ENCODE assay signal across 32 mouse cellular contexts in the genomic region with DNA sequence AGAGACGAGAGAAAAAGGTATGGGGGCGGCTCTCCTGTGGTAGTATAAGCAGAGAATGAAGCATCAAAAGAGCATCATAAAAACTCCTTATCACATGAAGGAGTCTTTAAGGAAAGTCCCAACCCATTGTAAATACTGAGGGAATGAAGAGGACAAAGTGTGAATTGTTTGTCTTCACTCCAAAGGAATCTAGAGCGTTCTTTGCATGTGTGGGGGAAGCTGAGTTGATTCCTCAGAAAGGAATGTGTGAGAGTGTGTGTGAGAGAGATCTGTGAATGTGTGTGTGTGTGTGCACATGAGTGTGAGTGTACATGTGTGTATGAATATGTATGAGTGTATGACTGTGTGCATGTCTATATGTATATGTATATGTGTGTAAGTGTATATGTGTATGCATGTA. TPM values are rescaled to one million over a fixed set of nuclear protein-coding genes. Genes with fewer than 3 reads are reported as not detected.
DNase-seq lines count a peak whose midpoint lies in the region; ATAC-seq and TF ChIP-seq lines count a peak whose summit lies in the region.
"Had no signal": no experiment of that assay in that cellular context is flagged by ENCODE, and none has a peak within 500 bp of the region (broad histone marks: within the 10 kb centered on the region; RNA-seq: fewer than 3 reads in every experiment).

No protein-coding gene starts in this region.

- TF ChIP-seq EP300 in lung, postnatal 0 days (IDR thresholded peaks at IDR 0.05) = peak; percentile 54

- peak overlapping the region; percentile 29 for H3K27ac ChIP-seq in kidney, embryonic 15.5 days
- no peak overlapping the region for H3K27ac ChIP-seq in kidney, adult 2 months (ENCODE audit: insufficient read depth, low read depth, low read length)
- no peak overlapping the region for H3K27ac ChIP-seq in lung, postnatal 0 days (ENCODE audit: low read length)
- H3K27ac ChIP-seq in intestine, embryonic 14.5 days (ENCODE audit: low read depth) = no peak overlapping the region
- peak overlapping the region; percentile 82; the same call in 1 of the 2 replicates for H3K27ac ChIP-seq in liver, embryonic 15.5 days (replicated peaks)
- no peak overlapping the region for H3K27ac ChIP-seq in layer of hippocampus, adult 2 months
- H3K27ac ChIP-seq: embryonic facial prominence, embryonic 15.5 days; forebrain, embryonic 15.5 days; limb, embryonic 15.5 days; midbrain, embryonic 13.5 days; neural tube, embryonic 12.5 days; stomach, embryonic 15.5 days had no signal

- H3K9ac ChIP-seq in kidney, embryonic 15.5 days = no peak overlapping the region
- H3K9ac ChIP-seq in lung, postnatal 0 days (replicated peaks; ENCODE audit: low read depth) = no peak overlapping the region
- no peak overlapping the region for H3K9ac ChIP-seq in intestine, embryonic 14.5 days (ENCODE audit: low read length)
- no peak overlapping the region for H3K9ac ChIP-seq in liver, embryonic 15.5 days
- H3K9ac ChIP-seq: embryonic facial prominence, embryonic 15.5 days; forebrain, embryonic 15.5 days; heart, embryonic 12.5 days; limb, embryonic 15.5 days; midbrain, embryonic 13.5 days; neural tube, embryonic 12.5 days; stomach, embryonic 15.5 days had no signal

- no peaks in the 10 kb centered on the region for H3K27me3 ChIP-seq in kidney, embryonic 15.5 days
- H3K27me3 ChIP-seq in kidney, adult 2 months (replicated peaks; ENCODE audit: control insufficient read depth, insufficient read depth, low read length) = no peaks in the 10 kb centered on the region
- no peaks in the 10 kb centered on the region for H3K27me3 ChIP-seq in lung, postnatal 0 days (replicated peaks; ENCODE audit: insufficient read depth, low read length)
- no peaks in the 10 kb centered on the region for H3K27me3 ChIP-seq in intestine, embryonic 14.5 days (replicated peaks; ENCODE audit: control insufficient read depth, insufficient read depth, low read length)
- no peaks in the 10 kb centered on the region for H3K27me3 ChIP-seq in liver, embryonic 15.5 days
- H3K27me3 ChIP-seq: embryonic facial prominence, embryonic 15.5 days; forebrain, embryonic 15.5 days; heart, embryonic 12.5 days; limb, embryonic 15.5 days; midbrain, embryonic 13.5 days; neural tube, embryonic 12.5 days; stomach, embryonic 15.5 days had no signal

- no peaks in the 10 kb centered on the region for H3K9me3 ChIP-seq in kidney, embryonic 15.5 days (replicated peaks)
- no peaks in the 10 kb centered on the region for H3K9me3 ChIP-seq in lung, postnatal 0 days (ENCODE audit: low read length)
- no peaks in the 10 kb centered on the region for H3K9me3 ChIP-seq in intestine, embryonic 14.5 days (ENCODE audit: control insufficient read depth, low read length)
- H3K9me3 ChIP-seq in liver, embryonic 15.5 days (replicated peaks) = no peaks in the 10 kb centered on the region
- H3K9me3 ChIP-seq: embryonic facial prominence, embryonic 15.5 days; forebrain, embryonic 15.5 days; heart, embryonic 12.5 days; hindbrain, embryonic 10.5 days; limb, embryonic 15.5 days; midbrain, embryonic 13.5 days; neural tube, embryonic 12.5 days; stomach, embryonic 15.5 days had no signal

- no peak for TF ChIP-seq POLR2A in kidney, adult 2 months (IDR thresholded peaks at IDR 0.05; ENCODE audit: low read depth, low read length)
- no peak for TF ChIP-seq POLR2A in lung, adult 2 months (IDR thresholded peaks at IDR 0.05; ENCODE audit: borderline replicate concordance, extremely low read depth, low read depth, low read length)

- H3K4me3 ChIP-seq in kidney, embryonic 15.5 days (replicated peaks) = no peak overlapping the region
- no peak overlapping the region for H3K4me3 ChIP-seq in kidney, adult 2 months (ENCODE audit: insufficient read depth, low read depth, low read length)
- H3K4me3 ChIP-seq in lung, postnatal 0 days (ENCODE audit: low read depth, low read length) = no peak overlapping the region
- no peak overlapping the region for H3K4me3 ChIP-seq in lung, adult 2 months (replicated peaks; ENCODE audit: extremely low read depth, low read depth, low read length)
- no peak overlapping the region for H3K4me3 ChIP-seq in intestine, embryonic 14.5 days (ENCODE audit: low read depth, low read length)
- no peak overlapping the region for H3K4me3 ChIP-seq in liver, embryonic 15.5 days (replicated peaks)
- H3K4me3 ChIP-seq in layer of hippocampus, adult 2 months = no peak overlapping the region
- H3K4me3 ChIP-seq: embryonic facial prominence, embryonic 15.5 days; forebrain, embryonic 15.5 days; heart, embryonic 12.5 days; hindbrain, embryonic 10.5 days; limb, embryonic 15.5 days; midbrain, embryonic 13.5 days; neural tube, embryonic 12.5 days; stomach, embryonic 15.5 days had no signal

- H3K4me1 ChIP-seq in kidney, embryonic 15.5 days = peaks cover 33% of the 10 kb centered on the region
- H3K4me1 ChIP-seq in kidney, adult 2 months (ENCODE audit: control insufficient read depth, insufficient read depth, low read length) = no peaks in the 10 kb centered on the region; the same call in 1 of the 2 replicates
- peaks cover 5% of the 10 kb centered on the region; the same call in 1 of the 2 replicates for H3K4me1 ChIP-seq in lung, postnatal 0 days (ENCODE audit: insufficient read depth, low read depth, low read length)
- H3K4me1 ChIP-seq in lung, adult 2 months (ENCODE audit: control insufficient read depth, insufficient read depth, low read length) = no peaks in the 10 kb centered on the region
- peaks cover 38% of the 10 kb centered on the region for H3K4me1 ChIP-seq in intestine, embryonic 14.5 days (replicated peaks; ENCODE audit: control insufficient read depth, insufficient read depth, low read length)
- peaks cover 56% of the 10 kb centered on the region for H3K4me1 ChIP-seq in liver, embryonic 15.5 days (replicated peaks)
- H3K4me1 ChIP-seq: limb, embryonic 15.5 days had no signal

- no peak for TF ChIP-seq CTCF in kidney, adult 2 months (conservative IDR thresholded peaks at IDR 0.05; ENCODE audit: insufficient read depth, insufficient read length, low read depth, low read length)
- TF ChIP-seq CTCF in lung, postnatal 0 days (IDR thresholded peaks at IDR 0.05) = no peak
- no peak for TF ChIP-seq CTCF in lung, adult 2 months (IDR thresholded peaks at IDR 0.05; ENCODE audit: insufficient read depth, low read length)
- TF ChIP-seq CTCF in layer of hippocampus, adult 2 months (conservative IDR thresholded peaks at IDR 0.05) = no peak

- 26% methylated on average over 3 of the region's 3 CpGs for WGBS in kidney, embryonic 15.5 days
- WGBS in kidney, adult 2 months = 33% methylated on average over 3 of the region's 3 CpGs
- WGBS in lung, postnatal 0 days = 40% methylated on average over 3 of the region's 3 CpGs
- WGBS in lung, adult 2 months = 53% methylated on average over 3 of the region's 3 CpGs
- WGBS in intestine, embryonic 14.5 days = 29% methylated on average over 3 of the region's 3 CpGs
- WGBS in liver, embryonic 15.5 days (ENCODE audit: insufficient replicate concordance) = 78% methylated on average over 3 of the region's 3 CpGs

- H3K4me2 ChIP-seq in kidney, embryonic 15.5 days = no peak overlapping the region
- H3K4me2 ChIP-seq in lung, postnatal 0 days (replicated peaks; ENCODE audit: low read depth, low read length) = no peak overlapping the region
- no peak overlapping the region for H3K4me2 ChIP-seq in intestine, embryonic 14.5 days (ENCODE audit: low read length)
- H3K4me2 ChIP-seq in liver, embryonic 15.5 days = no peak overlapping the region
- H3K4me2 ChIP-seq: embryonic facial prominence, embryonic 15.5 days; forebrain, embryonic 15.5 days; heart, embryonic 12.5 days; limb, embryonic 15.5 days; midbrain, embryonic 13.5 days; neural tube, embryonic 12.5 days; stomach, embryonic 15.5 days had no signal

- ATAC-seq in kidney, embryonic 15.5 days (replicated peaks; ENCODE audit: low FRiP score) = no peak
- ATAC-seq in lung, postnatal 0 days = peak; percentile 27; the same call in 1 of the 2 replicates
- ATAC-seq in intestine, embryonic 14.5 days (replicated peaks; ENCODE audit: low FRiP score, low TSS enrichment, low read depth) = peak; percentile 20; the same call in 1 of the 2 replicates
- no peak for ATAC-seq in liver, embryonic 15.5 days (ENCODE audit: insufficient read depth)
- ATAC-seq: hindbrain, embryonic 16.5 days; midbrain, embryonic 13.5 days had no signal

- no peaks in the 10 kb centered on the region for H3K36me3 ChIP-seq in kidney, embryonic 15.5 days
- no peaks in the 10 kb centered on the region for H3K36me3 ChIP-seq in kidney, adult 2 months (ENCODE audit: control insufficient read depth, insufficient read depth, low read length)
- no peaks in the 10 kb centered on the region for H3K36me3 ChIP-seq in lung, postnatal 0 days (ENCODE audit: insufficient read depth, low read length)
- H3K36me3 ChIP-seq in intestine, embryonic 14.5 days (ENCODE audit: control insufficient read depth, insufficient read depth, low read length) = no peaks in the 10 kb centered on the region
- H3K36me3 ChIP-seq in liver, embryonic 15.5 days (replicated peaks) = no peaks in the 10 kb centered on the region
- H3K36me3 ChIP-seq: embryonic facial prominence, embryonic 15.5 days; forebrain, embryonic 15.5 days; heart, embryonic 12.5 days; hindbrain, embryonic 10.5 days; limb, embryonic 15.5 days; midbrain, embryonic 13.5 days; neural tube, embryonic 12.5 days; stomach, embryonic 15.5 days had no signal

- no peak for DNase-seq in kidney, adult 2 months
- DNase-seq in lung, postnatal 0 days (ENCODE audit: low spot score) = peak; percentile 27
- DNase-seq in lung, adult 2 months = no peak
- DNase-seq in intestine, embryonic 14.5 days (ENCODE audit: low spot score) = no peak
- no peak for DNase-seq in layer of hippocampus, adult 2 months (ENCODE audit: low spot score in 2 of 2)
- no peak for DNase-seq in urinary bladder, postnatal 36 days (ENCODE audit: low spot score in 2 of 2)
- DNase-seq: cerebellum, adult 11 months; kidney, adult 8-10 months; layer of hippocampus, adult 9-11 months; right cerebral cortex, postnatal 4 days; thymus, adult 2 months; thymus, postnatal 4 days had no signal

RNA-seq across cellular contexts. Expression of gene Spz1, which starts 12.7 kb away (rescaled TPM):
- polyA plus RNA-seq in kidney, embryonic 15.5 days (2015; fragmentation: Nextera tagmentation; extraction: Ambion mirVana) = not detected in 2 replicates
- polyA plus RNA-seq in kidney, adult 2 months (2012; rRNA removed) = 0.09 and 0.22 TPM in 2 replicates
- not detected in 2 replicates for polyA plus RNA-seq in lung, postnatal 0 days (2015; fragmentation: Nextera tagmentation; extraction: Ambion mirVana)
- polyA plus RNA-seq in lung, adult 2 months (2012; rRNA removed) = not detected in 2 replicates
- not detected in 2 replicates for polyA plus RNA-seq in intestine, embryonic 14.5 days (2014; fragmentation: Nextera tagmentation; extraction: Ambion mirVana)
- not detected in 2 replicates for polyA plus RNA-seq in liver, embryonic 15.5 days (2015; fragmentation: Nextera tagmentation; extraction: Ambion mirVana)
- total RNA-seq in layer of hippocampus, adult 2 months (2021) = not detected
- total RNA-seq: adrenal gland, adult 18-20 months; adrenal gland, postnatal 36 days; common myeloid progenitor, adult 5-6 weeks; gastrocnemius, postnatal 14 days; heart, adult 18-20 months; heart, postnatal 10 days; left cerebral cortex, adult 18-20 months; left cerebral cortex, postnatal 36 days; megakaryocyte progenitor cell, adult 5-6 weeks had no signal
- polyA plus RNA-seq: embryonic facial prominence, embryonic 15.5 days; forebrain, embryonic 15.5 days; heart, embryonic 12.5 days; hindbrain, embryonic 10.5 days; hindbrain, embryonic 16.5 days; limb, embryonic 15.5 days; midbrain, embryonic 13.5 days; neural tube, embryonic 12.5 days; stomach, embryonic 15.5 days had no signal

RNA-seq across cellular contexts. Expression of gene Serinc5, which starts 22.2 kb away (rescaled TPM):
- polyA plus RNA-seq in kidney, embryonic 15.5 days (2015; fragmentation: Nextera tagmentation; extraction: Ambion mirVana) = 16.5 and 16.8 TPM in 2 replicates
- 10.4 and 11.1 TPM in 2 replicates for polyA plus RNA-seq in kidney, adult 2 months (2012; rRNA removed)
- 21.4 and 22.0 TPM in 2 replicates for polyA plus RNA-seq in lung, postnatal 0 days (2015; fragmentation: Nextera tagmentation; extraction: Ambion mirVana)
- polyA plus RNA-seq in lung, adult 2 months (2012; rRNA removed) = 28.4 and 38.3 TPM in 2 replicates
- 24.9 and 27.3 TPM in 2 replicates for polyA plus RNA-seq in intestine, embryonic 14.5 days (2014; fragmentation: Nextera tagmentation; extraction: Ambion mirVana)
- 17.3 and 20.1 TPM in 2 replicates for polyA plus RNA-seq in liver, embryonic 15.5 days (2015; fragmentation: Nextera tagmentation; extraction: Ambion mirVana)
- total RNA-seq in layer of hippocampus, adult 2 months (2021) = 10 to 100 TPM; 67.1 to 72.1 TPM

RNA-seq across cellular contexts. Expression of gene Zfyve16, which starts 58.0 kb away (rescaled TPM):
- 11.0 and 11.6 TPM in 2 replicates for polyA plus RNA-seq in kidney, embryonic 15.5 days (2015; fragmentation: Nextera tagmentation; extraction: Ambion mirVana)
- 4.7 and 5.1 TPM in 2 replicates for polyA plus RNA-seq in kidney, adult 2 months (2012; rRNA removed)
- polyA plus RNA-seq in lung, postnatal 0 days (2015; fragmentation: Nextera tagmentation; extraction: Ambion mirVana) = 6.8 and 8.4 TPM in 2 replicates
- polyA plus RNA-seq in lung, adult 2 months (2012; rRNA removed) = 3.1 and 5.1 TPM in 2 replicates
- polyA plus RNA-seq in intestine, embryonic 14.5 days (2014; fragmentation: Nextera tagmentation; extraction: Ambion mirVana) = 12.7 and 13.0 TPM in 2 replicates
- 1.5 and 1.6 TPM in 2 replicates for polyA plus RNA-seq in liver, embryonic 15.5 days (2015; fragmentation: Nextera tagmentation; extraction: Ambion mirVana)
- 10 to 100 TPM; 16.9 to 21.0 TPM for total RNA-seq in layer of hippocampus, adult 2 months (2021)

Comparison
In these comparisons a context has a peak if more than half of its experiments do, and no peak if none do; other contexts are left out.
1. H3K27ac ChIP-seq: peak in kidney, embryonic 15.5 days (single experiment) and liver, embryonic 15.5 days (single experiment); none in kidney, adult 2 months (single experiment), lung, postnatal 0 days (single experiment), intestine, embryonic 14.5 days (single experiment) and layer of hippocampus, adult 2 months (single experiment).
2. ATAC-seq: peak in lung, postnatal 0 days (single experiment) and intestine, embryonic 14.5 days (single experiment); none in kidney, embryonic 15.5 days (single experiment) and liver, embryonic 15.5 days (single experiment).